Mouse (Mus musculus) midbrain, embryonic 12.5 days (tissue): ENCODE measurements at regions not wholly inside any gene's neighbourhood (a gene's known extent, or its start where the extent isn't known, plus 50 kb on each side); places are given as distances from the start of the nearest gene placed in this dataset.

ENCODE experiments used
- ATAC-seq: fragments of 200-750 bp; cut with Nextera tagmentation; 2 replicates; pipeline ENCODE4 v1.8.0; 2017; ENCODE audit warnings: low read depth, moderate TSS enrichment, moderate library complexity; ENCODE audit not compliant: low FRiP score
- H3K27ac ChIP-seq: fragments of 300-500 bp; sonication (generic); replicated peaks from 2 replicates; pipeline ENCODE4 v1.5.1; 2016; ENCODE audit warnings: mild to moderate bottlenecking
- H3K27me3 ChIP-seq: fragments of 300-500 bp; sonication (generic); 2 replicates; pipeline ENCODE4 v1.6.1; 2016; ENCODE audit warnings: mild to moderate bottlenecking
- H3K36me3 ChIP-seq: fragments of 300-500 bp; sonication (generic); 2 replicates; pipeline ENCODE4 v1.6.1; 2016
- H3K4me1 ChIP-seq: fragments of 300-500 bp; sonication (generic); 2 replicates; pipeline ENCODE4 v1.6.1; 2016
- H3K4me2 ChIP-seq: fragments of 300-500 bp; sonication (generic); replicated peaks from 2 replicates; pipeline ENCODE4 v1.6.1; 2016; ENCODE audit warnings: mild to moderate bottlenecking, moderate library complexity
- H3K4me3 ChIP-seq: fragments of 300-500 bp; sonication (generic); 2 replicates; pipeline ENCODE4 v1.5.1; 2016; ENCODE audit warnings: mild to moderate bottlenecking
- H3K9ac ChIP-seq: fragments of 300-500 bp; sonication (generic); replicated peaks from 2 replicates; pipeline ENCODE4 v1.6.1; 2016; ENCODE audit warnings: mild to moderate bottlenecking, moderate library complexity
- H3K9me3 ChIP-seq: fragments of 300-500 bp; sonication (generic); 2 replicates; pipeline ENCODE4 v1.6.1; 2016; ENCODE audit warnings: mild to moderate bottlenecking
- WGBS: fragments of 180-500 bp; shearing (Covaris S2); methylation state at CpG from one replicate; pipeline ENCODE4 v1.1.7; 2016; 5-methylcytosine and 5-hydroxymethylcytosine counted together

GRCm38 (mm10) chr14:25242753-25243152, 216.2 kb upstream of the Zmiz1 start:
- H3K27ac ChIP-seq, result no peak overlapping the region
- WGBS, result 89% methylated on average over 5 of the region's 5 CpGs

DNA sequence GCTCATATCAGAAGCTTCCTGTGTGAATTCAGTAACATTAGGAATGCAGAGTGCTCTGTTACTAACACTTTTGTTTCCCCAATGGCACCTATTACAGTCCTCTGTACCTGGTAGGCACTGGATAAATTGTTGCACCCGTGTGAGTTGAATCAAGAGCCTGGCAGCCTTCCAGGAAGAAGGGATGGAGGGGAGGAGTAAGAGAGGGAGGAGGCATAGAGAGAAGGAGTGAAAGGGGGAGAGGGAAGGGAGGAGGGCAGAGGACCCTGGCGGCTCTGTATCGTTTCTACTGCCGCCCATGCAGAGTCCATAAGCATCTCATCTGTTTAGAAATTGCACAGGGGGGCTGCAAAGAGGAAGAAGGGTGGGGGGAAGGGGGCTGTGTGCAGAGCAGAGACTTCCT, 215.7 kb upstream of the Zmiz1 start:
- H3K36me3 ChIP-seq, result no peaks in the 10 kb centered on the region
- no peaks in the 10 kb centered on the region for H3K9me3 ChIP-seq
- H3K9ac ChIP-seq, result no peak overlapping the region
- no peak overlapping the region for H3K4me3 ChIP-seq
- no peak overlapping the region for H3K4me2 ChIP-seq
- 50% methylated on average over 4 of the region's 4 CpGs for WGBS
- no peak for ATAC-seq
- H3K4me1 ChIP-seq, result peaks cover 15% of the 10 kb centered on the region
- peak overlapping the region; percentile 49; the same call in 1 of the 2 replicates for H3K27ac ChIP-seq
- no peaks in the 10 kb centered on the region for H3K27me3 ChIP-seq

More at GRCm38 (mm10) chr14:25242753-25243152, 216.2 kb upstream of the Zmiz1 start:
- Histone ChIP-seq H3K9ac (no peak overlapping the region), H3K36me3 (no peaks in the 10 kb centered on the region), H3K4me3 (no peak overlapping the region), H3K9me3 (no peaks in the 10 kb centered on the region), H3K27me3 (no peaks in the 10 kb centered on the region), H3K4me1 (peaks cover 15% of the 10 kb centered on the region), H3K4me2 (no peak overlapping the region)
- no peak for ATAC-seq

DNA sequence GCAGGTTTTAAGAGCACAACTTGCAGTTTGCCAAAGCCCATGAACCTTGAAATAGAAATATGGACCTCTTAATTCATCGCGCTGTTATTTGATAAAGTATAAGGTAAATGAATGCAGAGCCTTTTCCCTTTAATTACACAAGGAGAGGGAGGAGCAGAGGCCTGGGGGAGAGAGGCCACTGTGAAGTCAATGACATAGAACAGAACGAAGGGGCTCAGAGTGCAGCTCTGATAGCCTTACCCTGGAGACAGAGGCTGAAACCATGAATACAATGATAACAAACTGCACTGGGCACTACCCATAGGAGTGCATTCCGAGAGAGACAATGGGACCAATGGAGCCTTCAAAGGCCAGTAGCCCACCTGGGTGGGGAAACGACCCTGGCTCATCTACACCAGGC, 215.3 kb upstream of the Zmiz1 start:
- H3K36me3 ChIP-seq, result no peaks in the 10 kb centered on the region
- peaks cover 15% of the 10 kb centered on the region for H3K4me1 ChIP-seq
- no peak overlapping the region for H3K9ac ChIP-seq
- no peak for ATAC-seq
- H3K4me2 ChIP-seq, result no peak overlapping the region
- WGBS, result 59% methylated on average over 5 of the region's 5 CpGs
- peak overlapping the region; percentile 49; the same call in 1 of the 2 replicates for H3K27ac ChIP-seq
- H3K4me3 ChIP-seq, result no peak overlapping the region
- H3K9me3 ChIP-seq, result no peaks in the 10 kb centered on the region
- H3K27me3 ChIP-seq, result no peaks in the 10 kb centered on the region

GRCm38 (mm10) chr14:25244841-25245240, 214.1 kb upstream of the Zmiz1 start:
- H3K4me2 ChIP-seq, result no peak overlapping the region

DNA sequence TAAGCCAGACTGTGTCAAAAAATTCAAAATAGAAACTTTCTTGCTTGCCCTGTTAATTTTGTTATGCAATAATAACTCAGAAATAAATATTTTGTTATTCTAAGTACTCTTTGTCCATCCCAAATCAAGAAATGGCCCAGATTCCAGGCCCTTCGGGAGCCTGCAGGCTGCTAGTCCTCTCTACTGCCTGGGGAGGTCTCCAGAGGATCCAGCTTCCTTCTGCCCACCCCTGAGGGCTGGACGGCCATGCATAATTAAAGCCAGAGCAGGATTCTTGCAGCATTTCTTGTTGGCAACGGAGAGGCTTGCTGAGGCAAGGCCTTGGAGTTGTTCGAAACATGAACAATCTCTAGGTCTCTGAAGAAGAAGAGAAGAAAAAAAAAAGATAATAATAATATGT, 213.3 kb upstream of the Zmiz1 start:
- 71% methylated on average over 4 of the region's 4 CpGs for WGBS
- no peak overlapping the region for H3K27ac ChIP-seq
- H3K4me1 ChIP-seq, result peaks cover 11% of the 10 kb centered on the region
- H3K4me2 ChIP-seq, result no peak overlapping the region
- H3K4me3 ChIP-seq, result no peak overlapping the region
- no peaks in the 10 kb centered on the region for H3K9me3 ChIP-seq
- H3K27me3 ChIP-seq, result no peaks in the 10 kb centered on the region
- no peak overlapping the region for H3K9ac ChIP-seq
- no peaks in the 10 kb centered on the region for H3K36me3 ChIP-seq
- no peak for ATAC-seq

More at GRCm38 (mm10) chr14:25244841-25245240, 214.1 kb upstream of the Zmiz1 start:
- WGBS, result 90% methylated on average over 6 of the region's 6 CpGs
- no peak for ATAC-seq
- Histone ChIP-seq H3K27ac (no peak overlapping the region), H3K9ac (no peak overlapping the region), H3K9me3 (no peaks in the 10 kb centered on the region), H3K36me3 (no peaks in the 10 kb centered on the region), H3K27me3 (no peaks in the 10 kb centered on the region), H3K4me3 (no peak overlapping the region), H3K4me1 (peaks cover 11% of the 10 kb centered on the region)

DNA sequence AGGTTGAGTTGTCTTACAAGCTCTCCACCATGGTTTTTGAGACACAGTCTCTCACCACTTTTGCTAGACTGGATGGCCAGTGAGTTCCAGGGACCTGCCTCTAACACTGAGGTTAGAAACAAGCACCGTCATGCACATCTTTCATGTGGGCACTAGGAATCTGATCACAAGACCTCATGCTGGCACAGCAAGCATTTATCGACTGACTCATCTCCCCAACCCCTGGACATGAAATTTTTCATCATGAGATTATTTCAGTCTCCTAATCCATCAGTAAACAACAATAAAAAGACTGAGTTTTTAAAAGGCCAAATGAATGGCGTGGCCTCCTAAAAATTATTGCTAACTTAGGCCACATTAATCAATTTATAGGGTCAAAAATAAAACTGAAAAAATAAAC, 210.0 kb upstream of the Zmiz1 start:
- H3K9me3 ChIP-seq, result no peaks in the 10 kb centered on the region
- no peak overlapping the region for H3K4me3 ChIP-seq
- no peak overlapping the region for H3K9ac ChIP-seq
- WGBS, result 94% methylated on average over 3 of the region's 3 CpGs
- no peak overlapping the region for H3K4me2 ChIP-seq
- H3K27me3 ChIP-seq, result no peaks in the 10 kb centered on the region
- H3K36me3 ChIP-seq, result no peaks in the 10 kb centered on the region
- peaks cover 4% of the 10 kb centered on the region; the same call in 1 of the 2 replicates for H3K4me1 ChIP-seq
- no peak for ATAC-seq
- H3K27ac ChIP-seq, result no peak overlapping the region

GRCm38 (mm10) chr14:25253016-25253850, 205.8 kb upstream of the Zmiz1 start:
- Histone ChIP-seq H3K27me3 (no peaks in the 10 kb centered on the region), H3K4me2 (no peak overlapping the region), H3K27ac (peak overlapping the region; percentile 36; the same call in 1 of the 2 replicates), H3K9me3 (no peaks in the 10 kb centered on the region), H3K4me3 (no peak overlapping the region), H3K36me3 (no peaks in the 10 kb centered on the region), H3K9ac (no peak overlapping the region), H3K4me1 (peaks cover 2% of the 10 kb centered on the region; the same call in 1 of the 2 replicates)
- WGBS, result 85% methylated on average over 15 of the region's 15 CpGs
- no peak for ATAC-seq

- Histone ChIP-seq H3K27me3 (no peaks in the 10 kb centered on the region), H3K4me2 (no peak overlapping the region), H3K9me3 (no peaks in the 10 kb centered on the region), H3K9ac (no peak overlapping the region), H3K36me3 (no peaks in the 10 kb centered on the region), H3K4me3 (no peak overlapping the region), H3K27ac (no peak overlapping the region), H3K4me1 (peaks cover 11% of the 10 kb centered on the region)
- WGBS, result 91% methylated on average over 1 of the region's 1 CpGs
- ATAC-seq, result no peak
These were observed 195.9 kb upstream of the Zmiz1 start for GRCm38 (mm10) chr14:25263121-25263520.

DNA sequence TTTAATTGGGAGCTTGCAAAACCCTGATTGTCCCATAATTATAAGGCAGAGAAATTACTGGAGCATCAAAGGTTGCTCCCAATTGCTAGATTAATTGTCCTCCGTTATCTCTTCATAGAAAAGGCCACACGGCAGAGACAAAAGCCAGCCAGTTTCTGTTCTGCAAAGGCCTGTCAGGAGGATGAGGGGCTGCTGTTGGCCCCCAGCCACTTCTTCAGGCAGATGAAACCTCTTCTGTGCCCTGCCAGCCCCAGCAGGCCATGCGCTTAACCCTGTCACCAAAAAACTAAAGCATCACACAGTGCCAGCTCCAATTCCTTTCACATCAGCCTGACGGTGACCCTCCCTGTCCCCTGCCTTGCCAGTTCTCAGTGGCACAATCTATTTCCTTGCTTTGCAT, 192.1 kb upstream of the Zmiz1 start:
- H3K4me2 ChIP-seq, result no peak overlapping the region
- H3K36me3 ChIP-seq, result no peaks in the 10 kb centered on the region
- H3K4me1 ChIP-seq, result peaks cover 30% of the 10 kb centered on the region
- no peak for ATAC-seq
- 0 out of 2 replicates have a peak overlapping the region, but pooled peaks have one; percentile 27 for H3K27ac ChIP-seq
- no peak overlapping the region for H3K9ac ChIP-seq
- no peaks in the 10 kb centered on the region for H3K9me3 ChIP-seq
- no peak overlapping the region for H3K4me3 ChIP-seq
- no peaks in the 10 kb centered on the region for H3K27me3 ChIP-seq
- WGBS, result 55% methylated on average over 4 of the region's 4 CpGs

DNA sequence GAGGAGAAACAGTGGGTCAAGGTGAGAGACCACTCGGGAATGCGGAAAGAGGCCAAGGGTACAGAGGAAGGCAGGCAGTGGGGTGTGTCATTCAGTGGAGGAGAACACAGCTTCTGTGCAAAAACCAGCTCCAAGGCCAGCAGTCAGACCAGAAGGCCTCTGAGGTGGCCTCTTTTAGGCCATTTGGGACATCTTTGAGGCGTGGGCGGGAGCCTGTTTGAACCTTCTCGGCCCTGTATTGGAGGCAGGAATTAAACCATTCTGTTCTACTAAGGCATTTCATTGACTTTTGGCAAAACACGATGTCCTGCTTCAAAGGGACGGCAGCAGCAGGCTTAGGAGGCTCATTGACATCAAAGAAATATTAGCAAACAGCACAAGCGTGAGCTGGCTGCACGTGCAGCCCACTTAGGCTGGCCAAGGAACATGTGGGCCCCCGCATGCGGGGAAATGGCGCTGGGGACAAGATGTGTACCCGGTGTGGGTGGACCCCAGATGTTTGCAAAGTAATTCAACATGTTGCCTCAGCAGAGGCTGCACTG, 190.8 kb upstream of the Zmiz1 start:
- Histone ChIP-seq H3K36me3 (no peaks in the 10 kb centered on the region), H3K9ac (no peak overlapping the region), H3K4me1 (peaks cover 30% of the 10 kb centered on the region), H3K4me3 (no peak overlapping the region), H3K4me2 (no peak overlapping the region), H3K27ac (no peak overlapping the region), H3K27me3 (no peaks in the 10 kb centered on the region), H3K9me3 (no peaks in the 10 kb centered on the region)
- no peak for ATAC-seq
- 62% methylated on average over 13 of the region's 13 CpGs for WGBS

GRCm38 (mm10) chr14:25270227-25270876, 188.6 kb upstream of the Zmiz1 start:
- Histone ChIP-seq H3K4me1 (peaks cover 30% of the 10 kb centered on the region), H3K27ac (peak overlapping the region; percentile 54; the same call in 1 of the 2 replicates), H3K9me3 (no peaks in the 10 kb centered on the region), H3K9ac (no peak overlapping the region), H3K4me3 (no peak overlapping the region), H3K27me3 (no peaks in the 10 kb centered on the region), H3K4me2 (no peak overlapping the region), H3K36me3 (no peaks in the 10 kb centered on the region)
- WGBS, result 39% methylated on average over 11 of the region's 11 CpGs
- peak; percentile 84 for ATAC-seq
